Comparison of ENCODE assay signal across 18 mouse cellular contexts in genomic region chr14:31784975-31785374, GRCm38 (mm10).
"Had no signal": no experiment of that assay in that cellular context is flagged by ENCODE, and none has a peak within 500 bp of the region (broad histone marks: within the 10 kb centered on the region; RNA-seq: fewer than 3 reads in every experiment).

No protein-coding gene starts in this region.

- DNase-seq: lung, adult 2 months; lung, postnatal 14 days; lung, postnatal 36 days; retina, postnatal 1 day; right cerebral cortex, adult 18-20 months; right cerebral cortex, postnatal 25 days; right cerebral cortex, postnatal 4 days; spleen, adult 18-20 months; thymus, adult 18-20 months; thymus, postnatal 14 days; thymus, postnatal 36 days had no signal

- H3K27me3 ChIP-seq: lung, embryonic 15.5 days; midbrain, embryonic 13.5 days; midbrain, embryonic 15.5 days; neural tube, embryonic 12.5 days had no signal

- H3K9me3 ChIP-seq: lung, embryonic 15.5 days; midbrain, embryonic 13.5 days; midbrain, embryonic 15.5 days; neural tube, embryonic 12.5 days had no signal

- H3K36me3 ChIP-seq: lung, embryonic 15.5 days; midbrain, embryonic 13.5 days; midbrain, embryonic 15.5 days; neural tube, embryonic 12.5 days had no signal

- H3K4me3 ChIP-seq: lung, embryonic 15.5 days; midbrain, embryonic 13.5 days; midbrain, embryonic 15.5 days; neural tube, embryonic 12.5 days had no signal

- H3K4me2 ChIP-seq: lung, embryonic 15.5 days; midbrain, embryonic 11.5 days; midbrain, embryonic 13.5 days; midbrain, embryonic 15.5 days; neural tube, embryonic 12.5 days had no signal

- H3K27ac ChIP-seq: lung, embryonic 15.5 days; macrophage; midbrain, embryonic 13.5 days; midbrain, embryonic 15.5 days; neural tube, embryonic 12.5 days had no signal

- ATAC-seq: lung, postnatal 0 days; midbrain, embryonic 13.5 days; midbrain, embryonic 15.5 days had no signal

- H3K9ac ChIP-seq: lung, embryonic 15.5 days; midbrain, embryonic 13.5 days; midbrain, embryonic 15.5 days; neural tube, embryonic 12.5 days had no signal
